Mouse (Mus musculus) embryo, embryonic 11 days (tissue): ENCODE results near the gene Mycn.

ENCODE experiments used
- DNase-seq: peaks from one replicate; pipeline ENCODE4 v3.0.0-alpha.2; 2015

Mycn gene

GRCm38 (mm10) chr12:12941661-12942363 is at the start of gene Mycn:
Gene Mycn, minus strand, starts transcription at chr12:12941914.
- DNase-seq, result peak; percentile 97

DNA sequence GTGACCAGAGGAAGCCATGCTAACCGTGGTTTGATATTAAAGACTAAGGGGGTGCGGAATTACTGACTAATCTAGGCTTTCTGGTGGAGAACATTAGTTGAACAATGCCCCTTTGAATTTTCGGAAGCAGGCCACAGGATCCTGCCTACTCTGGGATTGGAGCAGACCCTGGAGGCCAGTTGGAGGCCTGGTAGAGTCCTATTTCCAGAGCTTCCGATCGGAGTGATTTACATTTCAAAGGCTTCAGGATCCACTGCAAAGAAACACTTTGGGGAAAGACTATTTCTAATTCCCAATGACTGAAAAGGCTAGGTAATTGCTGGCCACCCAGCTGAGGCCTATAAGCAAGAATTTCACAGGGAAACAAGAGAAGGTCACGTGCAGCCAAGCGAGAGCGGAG is 45.7 kb upstream of the Mycn start:
- no peak for DNase-seq

DNA sequence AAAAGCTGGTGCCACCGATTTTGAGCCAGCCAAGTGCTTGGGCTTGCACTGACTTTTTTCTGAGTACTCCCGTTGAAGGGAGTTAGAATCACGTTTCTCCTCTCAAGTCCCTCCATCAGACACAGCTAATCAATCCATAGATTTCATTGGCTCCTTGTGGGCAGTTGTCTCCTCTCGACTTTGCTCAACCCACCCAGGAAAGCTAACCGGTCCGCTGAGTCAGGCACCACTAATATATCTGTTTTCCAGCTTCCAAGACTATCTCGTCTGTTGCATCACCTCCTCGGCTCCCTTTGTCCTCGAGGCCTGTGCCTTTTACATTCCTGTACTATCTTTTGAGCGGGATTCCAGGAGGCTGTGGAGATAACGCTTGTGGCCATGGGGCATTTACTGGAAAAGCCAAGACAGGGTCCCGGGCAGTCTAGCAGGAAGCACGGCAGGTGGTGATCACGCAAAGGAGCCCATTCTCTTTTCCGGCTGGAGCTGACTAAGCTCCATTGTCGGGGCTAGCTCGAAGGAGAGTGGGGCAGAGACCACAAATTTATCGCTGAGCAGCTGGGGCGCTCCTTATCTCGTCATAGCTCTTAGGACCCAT is 45.0 kb upstream of the Mycn start:
- no peak for DNase-seq

GRCm38 (mm10) chr12:12983032-12983431 is 41.3 kb upstream of the Mycn start:
- DNase-seq, result no peak

DNA sequence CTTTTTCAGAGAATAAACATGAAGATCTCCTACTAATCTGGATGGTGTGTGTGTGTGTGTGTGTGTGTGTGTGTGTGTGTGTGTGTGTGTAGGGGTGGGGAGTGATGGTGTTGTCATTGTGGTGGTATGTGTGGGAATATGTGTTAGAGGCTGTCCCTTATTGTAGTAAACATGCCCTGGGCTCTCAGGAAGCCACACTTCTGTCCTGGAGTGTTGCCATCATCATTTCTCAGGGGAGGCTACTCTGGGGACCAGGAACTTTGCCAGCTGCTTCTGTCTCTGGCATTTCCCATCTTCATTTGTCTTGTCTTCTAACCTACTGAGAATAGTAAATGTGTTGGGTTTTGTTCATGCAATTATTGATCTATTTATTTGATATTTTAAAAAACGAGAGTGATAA is 33.7 kb upstream of the Mycn start:
- DNase-seq, result no peak

DNA sequence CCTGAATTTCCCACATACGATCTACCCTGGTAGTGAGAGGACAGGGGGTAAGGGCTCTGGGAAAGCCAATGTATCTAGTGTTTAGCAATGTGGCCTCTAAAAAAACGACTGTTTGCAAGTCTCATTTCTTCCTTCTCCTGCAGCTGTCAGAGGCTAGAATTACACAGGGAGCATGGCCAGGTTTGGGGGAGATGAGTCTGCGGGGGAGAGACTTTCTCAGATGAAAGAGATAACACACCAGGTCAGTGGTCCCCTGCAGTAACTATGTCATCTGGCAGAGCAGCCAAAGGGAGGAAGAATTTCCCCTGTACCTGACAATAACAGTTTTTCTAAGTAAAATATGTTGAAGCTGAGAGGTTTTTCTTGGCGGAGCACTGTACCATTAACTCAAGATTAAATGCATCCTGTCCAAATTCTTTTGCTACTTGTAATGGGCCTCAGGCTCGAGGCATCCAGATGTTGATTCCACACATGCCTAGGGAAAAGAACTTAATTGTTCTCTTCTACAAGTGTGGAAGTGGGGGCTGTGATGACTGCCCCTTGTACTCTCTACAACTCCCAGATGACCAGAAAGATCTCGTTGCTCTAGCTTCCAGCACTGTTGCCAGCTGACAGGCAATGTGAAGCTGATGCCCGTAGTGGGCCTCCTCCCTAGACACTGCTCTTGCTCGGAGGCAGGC is 31.2 kb upstream of the Mycn start:
- DNase-seq, result peak; percentile 34

DNA sequence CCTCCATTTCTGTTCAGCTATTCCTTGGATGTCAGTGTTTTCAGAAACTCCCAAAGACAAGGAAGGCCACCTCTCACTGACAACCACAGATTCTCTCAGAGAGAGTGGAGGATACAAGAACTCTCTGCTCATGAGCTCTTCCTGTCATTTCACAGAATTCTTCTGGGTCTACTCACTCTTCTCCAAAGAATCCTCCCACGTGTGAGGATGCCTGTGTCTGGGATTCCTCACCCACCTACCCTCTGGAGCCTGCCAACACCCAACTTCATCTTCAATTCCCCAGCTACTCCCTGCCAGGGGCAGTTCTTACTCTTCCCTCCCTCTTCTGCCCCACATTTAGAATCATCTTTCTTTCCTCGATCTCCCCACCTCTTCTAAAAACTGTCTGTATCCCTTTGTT is 26.2 kb upstream of the Mycn start:
- no peak for DNase-seq

DNA sequence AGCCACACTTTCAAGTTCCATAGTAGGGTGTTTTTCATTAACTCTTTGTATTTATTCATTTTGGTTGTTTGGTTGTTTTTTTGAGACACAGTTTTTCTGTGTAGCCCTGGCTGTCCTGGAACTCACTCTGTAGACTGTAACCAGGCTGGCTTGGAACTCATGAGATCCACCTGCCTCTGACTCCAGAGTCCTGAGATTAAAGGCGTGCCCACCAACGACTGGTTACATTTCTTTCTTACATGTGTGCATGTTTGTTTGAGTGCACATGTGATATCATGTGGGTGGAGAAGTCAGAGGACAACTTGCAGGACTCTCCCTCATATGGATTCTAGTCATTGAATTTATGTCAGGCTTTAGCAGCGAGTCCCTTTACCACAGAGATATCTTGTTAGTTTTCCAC is 23.1 kb upstream of the Mycn start:
- no peak for DNase-seq

DNA sequence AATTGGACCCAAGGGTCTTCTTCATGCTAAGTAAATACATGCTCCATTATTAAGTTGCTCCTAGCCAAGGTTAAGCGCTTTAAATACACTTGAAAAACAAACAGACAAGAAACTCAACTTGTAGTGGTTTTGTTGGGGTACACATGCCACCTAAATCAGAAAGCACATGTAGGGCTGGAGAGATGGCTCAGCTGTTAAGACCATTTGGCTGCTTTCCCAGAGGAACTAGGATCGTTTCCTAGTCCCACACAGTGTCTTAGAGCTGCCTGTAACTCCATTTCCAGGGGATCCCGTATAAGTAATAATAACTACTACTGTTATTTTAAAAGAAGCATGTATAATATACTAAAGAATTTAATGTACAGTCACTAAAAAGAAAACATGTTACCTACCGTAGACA is 5.9 kb upstream of the Mycn start:
- DNase-seq, result no peak

- DNase-seq, result peak; percentile 25
Observed at GRCm38 (mm10) chr12:12943288-12943687, 1.6 kb upstream of the Mycn start.

- peak; percentile 96 for DNase-seq
Observed at GRCm38 (mm10) chr12:12942364-12943050, 793 bp upstream of the Mycn start.

GRCm38 (mm10) chr12:12941129-12941504 is 597 bp downstream of the Mycn start:
- DNase-seq, result peak; percentile 51

DNA sequence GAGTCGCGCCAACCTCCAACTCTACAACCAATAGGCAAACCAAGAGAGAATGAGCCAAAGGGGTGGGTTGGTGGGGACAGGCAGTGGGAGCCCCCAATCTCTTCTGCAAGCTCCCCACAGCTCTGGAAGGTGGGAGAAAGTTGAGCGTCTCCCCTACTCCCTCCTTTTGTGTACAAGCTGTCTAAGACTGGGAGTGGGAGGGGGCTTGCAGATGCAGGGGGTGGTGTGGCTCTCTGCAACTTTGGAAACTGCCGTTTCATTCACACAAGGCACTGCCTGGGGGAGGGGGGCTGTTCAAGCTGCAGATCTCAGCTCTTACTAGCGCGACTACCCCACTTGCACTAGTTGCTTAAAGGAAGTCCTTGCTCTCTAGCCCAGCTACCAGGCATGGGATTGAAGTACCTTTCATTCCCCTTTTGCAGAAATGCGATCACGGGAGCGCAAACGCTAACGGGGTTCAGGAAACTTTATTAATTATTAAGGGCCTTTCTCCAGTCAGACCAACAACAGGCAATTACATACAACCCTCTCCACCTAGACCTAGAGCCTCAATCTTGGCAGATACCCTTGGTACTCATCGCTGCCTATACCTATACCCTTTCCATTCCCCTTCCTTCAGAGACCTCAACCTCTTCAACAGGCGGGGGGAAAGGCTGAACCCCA is 1.1 kb downstream of the Mycn start:
- peak; percentile 85 for DNase-seq

DNA sequence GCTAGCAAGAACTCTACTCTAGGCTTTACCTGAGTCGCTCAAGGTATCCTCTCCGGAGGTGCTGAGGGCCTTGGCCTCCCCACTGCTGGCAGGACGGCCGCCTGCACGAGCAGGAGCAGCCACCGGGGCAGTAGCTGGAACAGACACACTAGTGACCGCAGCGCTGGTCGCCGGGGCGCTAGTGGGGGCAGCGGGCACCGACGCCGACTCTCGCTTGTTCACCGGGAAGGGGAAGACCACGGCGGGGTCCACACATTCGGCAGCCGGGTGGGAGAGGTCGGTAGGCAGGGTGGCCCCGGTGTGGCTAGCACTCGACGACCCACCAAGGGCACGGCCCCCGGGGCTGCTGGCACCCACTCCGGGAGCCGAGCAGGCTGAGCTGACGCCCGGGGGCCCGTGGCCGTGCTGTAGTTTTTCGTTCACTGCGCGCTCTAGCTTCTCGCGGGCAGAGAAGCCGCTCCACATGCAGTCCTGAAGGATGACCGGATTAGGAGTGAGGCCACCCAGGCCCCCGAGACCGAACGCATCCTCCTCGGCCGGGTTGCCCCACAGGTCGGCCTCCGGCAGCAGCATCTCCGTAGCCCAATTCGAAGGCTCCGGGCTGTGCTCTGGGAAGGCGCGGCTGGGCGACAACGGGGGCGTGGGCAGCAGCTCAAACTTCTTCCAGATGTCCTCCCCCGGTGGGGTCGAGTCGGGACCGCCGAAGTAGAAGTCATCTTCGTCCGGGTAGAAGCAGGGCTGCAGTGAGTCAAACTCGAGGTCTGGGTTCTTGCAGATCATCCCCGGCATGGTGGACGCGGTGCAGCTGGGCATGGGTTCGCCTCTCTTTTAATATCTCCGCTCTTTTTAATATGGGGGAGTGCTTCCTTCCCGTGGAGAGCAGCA is 1.9 kb downstream of the Mycn start:
- peak; percentile 66 for DNase-seq

- peak; percentile 91 for DNase-seq
Observed at GRCm38 (mm10) chr12:12938850-12939249, 2.9 kb downstream of the Mycn start.

DNA sequence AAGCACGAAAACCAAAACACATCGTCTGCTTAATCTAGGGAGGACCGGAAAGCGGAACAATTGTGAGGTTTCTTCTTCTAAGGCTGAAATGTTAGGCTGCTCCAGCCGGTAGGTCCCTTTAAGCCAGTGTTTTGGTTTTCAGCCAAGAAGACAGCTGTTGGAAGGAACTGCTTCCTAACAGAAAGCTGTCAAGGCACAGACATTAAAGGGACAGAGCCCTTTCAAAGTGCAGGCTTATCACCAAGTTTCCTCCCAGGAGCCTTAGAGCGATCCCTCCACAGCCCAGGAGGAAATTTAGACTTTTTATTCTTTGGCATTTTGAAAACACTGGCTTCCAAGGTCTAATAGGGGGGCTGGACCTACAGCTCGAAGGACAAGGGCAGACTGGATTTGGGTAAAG is 3.4 kb downstream of the Mycn start:
- peak; percentile 66 for DNase-seq

DNA sequence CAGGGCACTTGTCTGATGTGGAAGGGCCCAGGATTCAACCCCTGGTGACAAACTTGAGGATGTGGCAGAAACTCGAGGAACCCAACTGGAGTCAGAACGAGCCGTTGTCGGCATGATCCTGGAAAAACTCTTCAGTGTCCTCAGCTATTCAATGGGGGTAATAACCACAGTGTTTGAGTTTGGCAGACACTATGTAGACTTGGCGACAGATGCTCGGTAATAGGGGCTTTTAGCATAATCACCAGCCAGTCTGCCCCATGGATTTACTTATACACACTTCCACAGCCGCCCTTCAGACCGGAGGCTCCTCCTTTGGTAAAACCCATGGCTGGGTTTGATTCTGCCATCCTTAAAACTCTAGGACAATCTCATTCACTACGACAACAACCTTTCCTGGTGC is 4.0 kb downstream of the Mycn start:
- DNase-seq, result peak; percentile 40

DNA sequence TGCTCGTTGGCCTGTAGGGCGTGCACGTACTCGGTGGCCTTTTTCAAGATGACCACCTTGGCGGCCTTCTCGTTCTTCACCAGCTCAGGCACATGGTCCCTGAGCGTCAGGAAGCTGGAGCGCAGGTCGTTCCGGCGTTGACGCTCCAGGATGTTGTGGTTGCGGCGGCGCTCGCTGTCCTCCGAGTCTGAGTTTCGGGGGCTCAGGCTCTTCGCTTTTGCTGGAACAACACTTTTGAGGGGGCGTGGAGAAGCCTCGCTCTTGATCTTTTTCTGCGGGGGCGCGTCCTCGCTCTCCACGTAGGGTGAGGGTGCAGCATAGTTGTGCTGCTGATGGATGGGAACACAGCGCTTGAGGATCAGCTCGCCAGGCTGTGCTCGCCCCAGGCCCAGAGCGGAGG is 4.6 kb downstream of the Mycn start:
- no peak for DNase-seq

DNA sequence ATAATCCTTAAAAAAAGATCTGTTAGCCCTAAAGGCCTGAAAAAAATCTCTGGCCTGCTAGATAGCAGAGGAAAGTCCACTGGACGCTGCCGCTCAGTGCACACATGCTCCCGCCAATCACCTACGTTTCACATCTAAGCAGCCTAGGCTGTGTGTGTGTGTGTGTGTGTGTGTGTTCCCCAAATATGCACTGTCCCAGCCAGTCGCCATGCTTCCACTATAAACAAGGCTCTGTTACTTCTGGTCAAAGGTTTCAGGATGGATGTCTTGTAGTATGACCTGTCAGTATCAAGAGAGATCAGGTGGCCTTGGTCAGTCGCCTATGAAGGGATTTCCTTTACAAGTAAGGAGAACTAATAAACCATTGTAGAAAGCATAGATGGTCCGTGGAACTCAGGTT is 9.5 kb downstream of the Mycn start:
- DNase-seq, result no peak

DNA sequence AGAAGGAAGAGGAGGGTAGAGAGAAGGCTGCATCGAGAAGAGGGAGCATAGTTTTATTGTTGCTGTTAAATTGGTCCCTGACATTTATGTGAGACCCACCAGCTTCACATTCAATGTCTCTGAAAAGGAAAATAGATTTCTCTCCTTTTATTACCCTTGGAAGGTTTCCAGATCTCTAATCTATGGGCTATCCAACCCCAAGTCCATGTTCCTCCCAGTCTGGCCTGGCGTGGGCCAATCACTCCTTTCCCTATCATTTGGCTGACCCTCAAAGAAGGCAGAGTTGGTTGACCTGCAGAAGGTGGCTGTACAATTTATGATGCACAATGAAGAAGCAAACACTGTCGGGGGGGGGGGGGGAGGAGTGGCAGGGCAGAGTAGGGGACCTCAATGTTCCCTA is 13.5 kb downstream of the Mycn start:
- DNase-seq, result no peak

DNA sequence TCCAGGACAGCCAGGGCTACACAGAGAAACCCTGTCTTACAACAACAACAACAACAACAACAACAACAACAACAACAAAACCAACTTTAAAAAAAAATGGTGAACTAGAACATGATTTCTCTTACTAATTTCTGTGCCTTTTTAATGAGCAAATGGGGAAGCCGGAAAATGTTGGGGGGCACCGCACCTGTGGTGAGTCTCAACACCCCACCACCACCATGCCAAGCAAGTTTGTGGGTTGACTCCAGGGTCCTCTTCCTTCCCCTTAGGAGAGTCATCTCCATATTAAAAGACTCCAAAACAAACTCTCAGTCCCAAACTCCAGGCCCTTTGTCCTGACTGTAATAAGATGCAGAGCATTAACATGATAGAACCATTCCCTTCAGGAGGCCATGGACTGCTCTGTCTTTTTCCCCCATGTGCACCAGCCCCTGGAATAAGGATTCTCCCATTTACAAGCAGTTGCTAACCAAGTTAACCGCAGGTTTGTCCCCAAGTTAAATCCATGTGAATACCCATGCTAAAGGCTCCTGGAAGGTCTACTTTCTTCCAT is 14.7 kb downstream of the Mycn start:
- DNase-seq, result no peak

DNA sequence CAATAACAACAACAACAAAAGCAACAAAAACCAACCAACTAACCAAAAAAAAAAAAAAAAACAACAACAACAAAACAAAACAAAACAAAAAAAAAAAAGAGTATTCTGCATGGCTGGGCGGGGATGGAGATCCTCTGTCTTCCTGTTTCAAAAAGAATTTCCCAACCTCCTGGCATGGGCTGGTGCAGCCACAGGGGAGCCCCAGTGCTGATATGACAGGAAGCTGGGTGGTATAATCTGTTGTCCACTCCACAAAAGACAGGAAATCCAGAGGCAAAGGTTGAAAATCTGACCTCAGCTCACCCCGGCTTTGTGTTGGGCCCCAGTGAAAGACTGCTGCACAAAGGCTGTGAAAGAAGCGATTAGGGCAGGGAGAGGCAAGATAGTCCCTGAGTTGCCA is 17.3 kb downstream of the Mycn start:
- DNase-seq, result no peak
